Mouse (Mus musculus): ENCODE results near the gene Grin3b. TPM values are rescaled to one million over a fixed set of nuclear protein-coding genes. Genes with fewer than 3 reads are reported as not detected.

Grin3b gene
- total RNA-seq, 1 experiment = 0.36 TPM

DNA sequence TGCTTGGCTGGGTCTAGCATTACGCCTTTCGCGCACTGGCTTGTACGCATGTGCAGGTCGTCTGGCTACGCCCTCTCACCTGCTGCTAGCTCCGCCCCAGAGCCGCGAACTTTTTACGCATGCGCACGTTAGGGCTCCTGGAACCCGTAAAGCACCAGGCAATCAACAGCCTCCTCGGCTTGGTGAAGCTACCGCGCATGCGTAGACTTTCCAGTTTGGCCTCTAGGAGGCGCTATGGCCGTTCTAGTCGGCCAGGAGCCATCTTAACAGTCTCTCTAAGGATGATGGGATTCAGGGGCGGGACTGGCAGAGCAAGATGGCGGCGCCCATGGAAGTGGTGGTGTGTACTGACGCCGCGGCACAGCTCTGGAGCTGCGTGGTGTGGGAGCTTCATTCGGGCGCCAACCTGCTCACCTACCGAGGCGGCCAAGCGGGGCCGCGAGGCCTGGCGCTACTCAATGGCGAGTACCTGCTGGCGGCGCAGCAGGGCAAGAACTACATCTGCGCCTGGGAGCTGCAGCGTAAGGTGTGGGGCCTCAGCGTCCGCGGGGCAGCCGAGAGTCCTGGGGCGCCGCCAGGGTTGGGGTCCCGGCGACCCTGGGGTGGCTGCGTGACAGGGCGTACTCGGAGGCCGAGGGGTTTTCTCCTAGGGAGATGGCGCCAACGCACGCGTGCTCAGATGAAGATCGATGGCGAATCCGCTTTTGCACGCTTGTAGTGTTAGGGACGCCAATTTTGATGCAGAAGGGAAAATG lies 10.5 kb upstream of the Grin3b start, which contains the start of gene Wdr18:
Gene Wdr18, plus strand, starts transcription at position 306 of the 755 bp plus-strand sequence.
- Histone ChIP-seq H3K36me3 (ENCODE audit: control insufficient read depth, insufficient read depth, low read length, poor library complexity, severe bottlenecking) (peaks cover 31% of the 10 kb centered on the region), H3K9me3 (ENCODE audit: control insufficient read depth, insufficient read depth, low read depth, low read length) (no peaks in the 10 kb centered on the region), H3K9ac (ENCODE audit: insufficient read depth, low read depth, low read length, poor library complexity, severe bottlenecking) (peak within 1 kb of the TSS; percentile 93), H3K4me3 (ENCODE audit: insufficient read depth in 1 of 2, low read depth in 1 of 2, low read length in 2 of 2, poor library complexity in 1 of 2, severe bottlenecking in 1 of 2) (peak within 1 kb of the TSS; percentile 86 to 94), H3K27ac (ENCODE audit: insufficient read depth, low read depth, low read length, poor library complexity, severe bottlenecking) (peak within 1 kb of the TSS; percentile 34; the same call in 1 of the 2 replicates), H3K4me1 (ENCODE audit: control insufficient read depth in 2 of 2, insufficient read depth in 2 of 2, low read length in 2 of 2, poor library complexity in 1 of 2) (peaks cover 2 to 24% of the 10 kb centered on the region in 2 experiments; a peak in 2 of 4 replicates)
- peak; percentile 100 for DNase-seq (ENCODE audit: low read depth, low spot score)
- in situ Hi-C loops (cut with MboI; ENCODE audit: low sequenced_read_pairs in 2 of 2, unreplicated experiment in 2 of 2) = no loop called here
- TF ChIP-seq ZC3H11A (IDR thresholded peaks at IDR 0.05; ENCODE audit: borderline replicate concordance, low read depth, low read length) (peak; percentile 27; the same call in 1 of the 2 replicates), MAFK (IDR thresholded peaks at IDR 0.05; ENCODE audit: insufficient read depth, low read depth, low read length) (no peak), HCFC1 (IDR thresholded peaks at IDR 0.05; ENCODE audit: borderline replicate concordance, insufficient read depth, low read length) (peak; percentile 85)

DNA sequence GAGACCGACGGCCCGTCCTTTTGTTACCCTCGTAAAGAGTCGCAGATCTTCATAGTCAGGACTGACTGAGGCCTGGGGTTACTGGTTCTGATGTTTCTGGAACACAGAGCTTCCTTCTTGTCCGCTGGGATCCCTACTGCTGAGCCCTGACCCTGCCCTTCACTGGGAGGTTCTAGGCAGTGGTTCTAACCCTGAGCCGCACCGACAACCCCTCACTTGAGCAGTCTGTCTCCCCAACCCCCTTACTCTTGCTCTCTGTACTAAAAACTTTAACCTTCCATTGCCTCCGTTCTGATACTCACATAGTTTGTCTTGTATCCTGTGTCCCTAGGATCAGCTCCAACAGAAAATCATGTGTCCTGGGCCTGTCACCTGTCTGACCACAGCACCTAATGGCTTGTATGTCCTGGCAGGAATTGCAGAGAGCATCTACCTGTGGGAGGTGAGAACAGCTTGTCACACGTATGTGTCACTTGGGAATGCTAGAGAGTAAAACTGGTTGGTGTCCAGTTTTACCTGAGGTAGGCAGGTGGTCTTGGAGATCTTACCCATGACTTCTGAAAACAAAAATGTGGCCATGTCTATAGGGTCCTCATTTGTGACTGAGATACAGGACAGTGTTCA lies 9.7 kb upstream of the Grin3b start:
- no peak for TF ChIP-seq HCFC1 (IDR thresholded peaks at IDR 0.05; ENCODE audit: borderline replicate concordance, insufficient read depth, low read length)
- no peak for TF ChIP-seq CHD2 (IDR thresholded peaks at IDR 0.05; ENCODE audit: low read depth, low read length)
- no peak for TF ChIP-seq ZNF384 (IDR thresholded peaks at IDR 0.05; ENCODE audit: low read depth, low read length)
- TF ChIP-seq ZC3H11A (IDR thresholded peaks at IDR 0.05; ENCODE audit: borderline replicate concordance, low read depth, low read length) = no peak
- no peak for TF ChIP-seq MAFK (IDR thresholded peaks at IDR 0.05; ENCODE audit: insufficient read depth, low read depth, low read length)
- Histone ChIP-seq H3K9ac (ENCODE audit: insufficient read depth, low read depth, low read length, poor library complexity, severe bottlenecking) (peak overlapping the region; percentile 93), H3K4me1 (ENCODE audit: control insufficient read depth in 2 of 2, insufficient read depth in 2 of 2, low read length in 2 of 2, poor library complexity in 1 of 2) (peaks cover 2 to 18% of the 10 kb centered on the region in 2 experiments; a peak in 2 of 4 replicates), H3K36me3 (ENCODE audit: control insufficient read depth, insufficient read depth, low read length, poor library complexity, severe bottlenecking) (peaks cover 38% of the 10 kb centered on the region), H3K27ac (ENCODE audit: insufficient read depth, low read depth, low read length, poor library complexity, severe bottlenecking) (no peak overlapping the region), H3K9me3 (ENCODE audit: control insufficient read depth, insufficient read depth, low read depth, low read length) (no peaks in the 10 kb centered on the region), H3K4me3 (ENCODE audit: insufficient read depth in 1 of 2, low read depth in 1 of 2, low read length in 2 of 2, poor library complexity in 1 of 2, severe bottlenecking in 1 of 2) (peak overlapping the region; percentile 86 to 94)
- in situ Hi-C loops (cut with MboI; ENCODE audit: low sequenced_read_pairs in 2 of 2, unreplicated experiment in 2 of 2) = no loop called here
- no peak for DNase-seq (ENCODE audit: low read depth, low spot score)

DNA sequence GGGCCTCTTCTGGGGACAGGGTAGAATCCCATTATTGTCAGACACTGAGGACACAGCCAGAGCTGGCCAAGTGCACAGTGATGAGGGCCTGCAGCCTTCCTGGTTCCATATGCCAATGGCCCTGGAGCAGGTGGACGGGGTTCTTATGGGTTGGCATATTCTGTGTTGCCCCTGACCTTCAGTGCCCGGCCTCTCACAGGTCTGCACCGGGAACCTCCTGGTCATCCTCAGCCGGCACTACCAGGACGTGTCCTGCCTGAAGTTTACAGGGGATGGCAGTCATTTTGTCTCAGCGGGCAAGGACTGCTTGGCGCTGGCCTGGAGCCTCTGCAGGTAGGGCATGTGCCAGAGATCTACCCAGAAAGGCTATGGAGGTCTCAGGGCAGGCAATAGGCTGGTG lies 5.8 kb upstream of the Grin3b start:
- TF ChIP-seq ZNF384 (IDR thresholded peaks at IDR 0.05; ENCODE audit: low read depth, low read length) = no peak
- TF ChIP-seq MAFK (IDR thresholded peaks at IDR 0.05; ENCODE audit: insufficient read depth, low read depth, low read length) = no peak
- no peak for TF ChIP-seq HCFC1 (IDR thresholded peaks at IDR 0.05; ENCODE audit: borderline replicate concordance, insufficient read depth, low read length)
- no peak for TF ChIP-seq CHD2 (IDR thresholded peaks at IDR 0.05; ENCODE audit: low read depth, low read length)
- TF ChIP-seq ZC3H11A (IDR thresholded peaks at IDR 0.05; ENCODE audit: borderline replicate concordance, low read depth, low read length) = no peak
- Histone ChIP-seq H3K4me1 (ENCODE audit: control insufficient read depth in 2 of 2, insufficient read depth in 2 of 2, low read length in 2 of 2, poor library complexity in 1 of 2) (peaks cover 2 to 6% of the 10 kb centered on the region in 2 experiments; a peak in 1 of 4 replicates), H3K27ac (ENCODE audit: insufficient read depth, low read depth, low read length, poor library complexity, severe bottlenecking) (no peak overlapping the region), H3K4me3 (ENCODE audit: insufficient read depth in 1 of 2, low read depth in 1 of 2, low read length in 2 of 2, poor library complexity in 1 of 2, severe bottlenecking in 1 of 2) (no peak overlapping the region), H3K9me3 (ENCODE audit: control insufficient read depth, insufficient read depth, low read depth, low read length) (no peaks in the 10 kb centered on the region), H3K36me3 (ENCODE audit: control insufficient read depth, insufficient read depth, low read length, poor library complexity, severe bottlenecking) (peaks cover 69% of the 10 kb centered on the region), H3K9ac (ENCODE audit: insufficient read depth, low read depth, low read length, poor library complexity, severe bottlenecking) (no peak overlapping the region)
- in situ Hi-C loops (cut with MboI; ENCODE audit: low sequenced_read_pairs in 2 of 2, unreplicated experiment in 2 of 2) = no loop called here
- no peak for DNase-seq (ENCODE audit: low read depth, low spot score)

DNA sequence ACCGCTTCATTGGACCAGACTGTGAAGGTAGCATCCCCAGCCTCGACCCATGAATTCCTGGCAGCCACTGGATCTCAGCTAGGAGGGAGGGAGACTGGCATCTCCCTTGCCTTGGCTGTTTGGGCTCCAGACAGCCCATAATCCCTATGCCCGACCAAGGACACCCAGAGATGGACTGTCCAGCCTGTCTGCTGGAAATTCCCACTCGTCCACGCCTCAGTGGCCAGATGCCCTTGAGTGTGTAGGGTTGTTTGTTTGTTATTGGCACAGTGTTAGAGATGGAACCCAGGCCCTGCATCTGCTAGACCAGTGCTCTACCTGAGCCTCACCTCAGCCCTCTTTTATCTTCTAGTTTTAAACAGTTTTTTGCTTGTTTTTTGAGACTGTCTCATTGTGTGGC lies 5.2 kb upstream of the Grin3b start:
- in situ Hi-C loops (cut with MboI; ENCODE audit: low sequenced_read_pairs in 2 of 2, unreplicated experiment in 2 of 2) = no loop called here
- H3K4me3 ChIP-seq (ENCODE audit: insufficient read depth in 1 of 2, low read depth in 1 of 2, low read length in 2 of 2, poor library complexity in 1 of 2, severe bottlenecking in 1 of 2) = no peak overlapping the region
- TF ChIP-seq CHD2 (IDR thresholded peaks at IDR 0.05; ENCODE audit: low read depth, low read length) (no peak), ZC3H11A (IDR thresholded peaks at IDR 0.05; ENCODE audit: borderline replicate concordance, low read depth, low read length) (no peak), ZNF384 (IDR thresholded peaks at IDR 0.05; ENCODE audit: low read depth, low read length) (no peak), HCFC1 (IDR thresholded peaks at IDR 0.05; ENCODE audit: borderline replicate concordance, insufficient read depth, low read length) (no peak), MAFK (IDR thresholded peaks at IDR 0.05; ENCODE audit: insufficient read depth, low read depth, low read length) (no peak)
- no peak for DNase-seq (ENCODE audit: low read depth, low spot score)
- no peak overlapping the region for H3K27ac ChIP-seq (ENCODE audit: insufficient read depth, low read depth, low read length, poor library complexity, severe bottlenecking)
- no peaks in the 10 kb centered on the region for H3K9me3 ChIP-seq (ENCODE audit: control insufficient read depth, insufficient read depth, low read depth, low read length)
- H3K4me1 ChIP-seq (ENCODE audit: control insufficient read depth in 2 of 2, insufficient read depth in 2 of 2, low read length in 2 of 2, poor library complexity in 1 of 2) = peaks cover 2 to 6% of the 10 kb centered on the region in 2 experiments; a peak in 1 of 4 replicates
- H3K36me3 ChIP-seq (ENCODE audit: control insufficient read depth, insufficient read depth, low read length, poor library complexity, severe bottlenecking) = peaks cover 69% of the 10 kb centered on the region
- no peak overlapping the region for H3K9ac ChIP-seq (ENCODE audit: insufficient read depth, low read depth, low read length, poor library complexity, severe bottlenecking)
